Mouse (Mus musculus): ENCODE measurements around the gene Pex5. TPM values are rescaled to one million over a fixed set of nuclear protein-coding genes. Genes with fewer than 3 reads are reported as not detected.

Gene Pex5
- total RNA-seq (2014; fragmentation: Nextera tagmentation) (31.3 and 34.9 TPM in 2 replicates), total RNA-seq (2017) (16.2 and 19.5 TPM in 2 replicates)

GRCm38 (mm10) chr6:124414927-124415325, at the start of gene Pex5:
Pex5 (minus strand) TSS chr6:124415067.
- peak; percentile 77 for ATAC-seq (replicated peaks; ENCODE audit: poor library complexity, severe bottlenecking)

- ATAC-seq (replicated peaks; ENCODE audit: poor library complexity, severe bottlenecking) = peak; percentile 26; the same call in 1 of the 2 replicates
These were observed 49.0 kb upstream of the Pex5 start for GRCm38 (mm10) chr6:124463881-124464291.

GRCm38 (mm10) chr6:124459388-124459787, 44.5 kb upstream of the Pex5 start:
- no peak for ATAC-seq (replicated peaks; ENCODE audit: poor library complexity, severe bottlenecking)

- ATAC-seq (replicated peaks; ENCODE audit: poor library complexity, severe bottlenecking) = no peak
These were observed 43.6 kb upstream of the Pex5 start for GRCm38 (mm10) chr6:124458505-124458904.

- ATAC-seq (replicated peaks; ENCODE audit: poor library complexity, severe bottlenecking) = no peak
These were observed 43.0 kb upstream of the Pex5 start for GRCm38 (mm10) chr6:124457827-124458226.

GRCm38 (mm10) chr6:124456243-124456642, 41.4 kb upstream of the Pex5 start:
- ATAC-seq (replicated peaks; ENCODE audit: poor library complexity, severe bottlenecking) = no peak

GRCm38 (mm10) chr6:124453756-124454155, 38.9 kb upstream of the Pex5 start:
- no peak for ATAC-seq (replicated peaks; ENCODE audit: poor library complexity, severe bottlenecking)

- ATAC-seq (replicated peaks; ENCODE audit: poor library complexity, severe bottlenecking) = no peak
These were observed 37.1 kb upstream of the Pex5 start for GRCm38 (mm10) chr6:124451995-124452394.

GRCm38 (mm10) chr6:124449668-124450383, 35.0 kb upstream of the Pex5 start:
- no peak for ATAC-seq (replicated peaks; ENCODE audit: poor library complexity, severe bottlenecking)

GRCm38 (mm10) chr6:124448959-124449667, 34.2 kb upstream of the Pex5 start:
- no peak for ATAC-seq (replicated peaks; ENCODE audit: poor library complexity, severe bottlenecking)

GRCm38 (mm10) chr6:124448186-124448852, 33.5 kb upstream of the Pex5 start:
- ATAC-seq (replicated peaks; ENCODE audit: poor library complexity, severe bottlenecking) = peak; percentile 68

- no peak for ATAC-seq (replicated peaks; ENCODE audit: poor library complexity, severe bottlenecking)
These were observed 32.5 kb upstream of the Pex5 start for GRCm38 (mm10) chr6:124447356-124447755.

- no peak for ATAC-seq (replicated peaks; ENCODE audit: poor library complexity, severe bottlenecking)
These were observed 31.6 kb upstream of the Pex5 start for GRCm38 (mm10) chr6:124446459-124446858.

GRCm38 (mm10) chr6:124446024-124446423, 31.2 kb upstream of the Pex5 start:
- ATAC-seq (replicated peaks; ENCODE audit: poor library complexity, severe bottlenecking) = no peak

GRCm38 (mm10) chr6:124443338-124443737, 28.5 kb upstream of the Pex5 start:
- ATAC-seq (replicated peaks; ENCODE audit: poor library complexity, severe bottlenecking) = no peak

GRCm38 (mm10) chr6:124436245-124436644, 21.4 kb upstream of the Pex5 start:
- ATAC-seq (replicated peaks; ENCODE audit: poor library complexity, severe bottlenecking) = no peak

- no peak for ATAC-seq (replicated peaks; ENCODE audit: poor library complexity, severe bottlenecking)
These were observed 20.3 kb upstream of the Pex5 start for GRCm38 (mm10) chr6:124435173-124435572.

- ATAC-seq (replicated peaks; ENCODE audit: poor library complexity, severe bottlenecking) = no peak
These were observed 18.9 kb upstream of the Pex5 start for GRCm38 (mm10) chr6:124433688-124434324.

- ATAC-seq (replicated peaks; ENCODE audit: poor library complexity, severe bottlenecking) = no peak
These were observed 16.1 kb upstream of the Pex5 start for GRCm38 (mm10) chr6:124430784-124431495.

GRCm38 (mm10) chr6:124430379-124430778, 15.5 kb upstream of the Pex5 start:
- ATAC-seq (replicated peaks; ENCODE audit: poor library complexity, severe bottlenecking) = no peak

All from granulocyte monocyte progenitor cell, adult 5-6 weeks (primary cell).